Mouse (Mus musculus) midbrain, embryonic 14.5 days (tissue): Measurements from ENCODE around the gene Olfr1494. TPM values are rescaled to one million over a fixed set of nuclear protein-coding genes. Genes with fewer than 3 reads are reported as not detected.

Source experiments
- polyA plus RNA-seq: library from polyadenylated mRNA; unstranded; fragments of >200 nt; fragmentation: Nextera tagmentation; extraction: Ambion mirVana; gene quantifications from 2 replicates; pipeline ENCODE4 v1.2.1, GENCODE M21; 2014

Olfr1494 gene
- polyA plus RNA-seq, 1 experiment from 2014 or later, result not detected

Other genes with a start within 250 kb of the Olfr1494 start
- gene Olfr1477, start 239.2 kb upstream of the Olfr1494 start, polyA plus RNA-seq, result not detected in 2 replicates
- gene Olfr1480, start 211.8 kb upstream of the Olfr1494 start, polyA plus RNA-seq, result not detected in 2 replicates
- gene Olfr1484, start 156.2 kb upstream of the Olfr1494 start, polyA plus RNA-seq, result not detected in 2 replicates
- gene Olfr1487, start 122.4 kb upstream of the Olfr1494 start, polyA plus RNA-seq, result not detected in 2 replicates
- gene Olfr1489, start 108.1 kb upstream of the Olfr1494 start, polyA plus RNA-seq, result not detected in 2 replicates
- not detected in 2 replicates for gene Olfr1490, start 88.6 kb upstream of the Olfr1494 start, polyA plus RNA-seq
- not detected in 2 replicates for gene Olfr1491, start 42.5 kb upstream of the Olfr1494 start, polyA plus RNA-seq
- not detected in 2 replicates for gene Olfr1493-ps1, start 16.4 kb upstream of the Olfr1494 start, polyA plus RNA-seq
- gene Olfr1495, start 24.9 kb downstream of the Olfr1494 start, polyA plus RNA-seq, result not detected in 2 replicates
- not detected in 2 replicates for gene Olfr1496, start 38.1 kb downstream of the Olfr1494 start, polyA plus RNA-seq
- not detected in 2 replicates for gene Olfr1497, start 58.5 kb downstream of the Olfr1494 start, polyA plus RNA-seq
- gene Olfr1499, start 79.7 kb downstream of the Olfr1494 start, polyA plus RNA-seq, result not detected in 2 replicates
- gene Olfr1500, start 90.8 kb downstream of the Olfr1494 start, polyA plus RNA-seq, result not detected in 2 replicates
- not detected in 2 replicates for gene Olfr1501, start 111.0 kb downstream of the Olfr1494 start, polyA plus RNA-seq
- not detected in 2 replicates for gene Olfr1502, start 122.1 kb downstream of the Olfr1494 start, polyA plus RNA-seq
- gene Olfr1504, start 158.2 kb downstream of the Olfr1494 start, polyA plus RNA-seq, result not detected in 2 replicates
- gene Olfr1505, start 173.8 kb downstream of the Olfr1494 start, polyA plus RNA-seq, result not detected in 2 replicates